Mouse (Mus musculus): ENCODE results near the gene Utp6. TPM values are rescaled to one million over a fixed set of nuclear protein-coding genes. Genes with fewer than 3 reads are reported as not detected.

Utp6 gene
- total RNA-seq, 2 experiments from 2014 or later: 25.5 to 30.4 TPM

- intact Hi-C loops (cut with DNase I): loop anchor here (5.0 kb wide), 2 partner anchors 256 to 276 kb away; no protein-coding TSS in a partner anchor
- DNase-seq: no peak
Measured at GRCm38 (mm10) chr11:79963212-79963974, 1.2 kb upstream of the Utp6 start.

- intact Hi-C loops (cut with DNase I): loop anchor here (5.0 kb wide), 2 partner anchors 256 to 276 kb away; no protein-coding TSS in a partner anchor
Measured at GRCm38 (mm10) chr11:79962877-79963183, 640 bp upstream of the Utp6 start.

DNA sequence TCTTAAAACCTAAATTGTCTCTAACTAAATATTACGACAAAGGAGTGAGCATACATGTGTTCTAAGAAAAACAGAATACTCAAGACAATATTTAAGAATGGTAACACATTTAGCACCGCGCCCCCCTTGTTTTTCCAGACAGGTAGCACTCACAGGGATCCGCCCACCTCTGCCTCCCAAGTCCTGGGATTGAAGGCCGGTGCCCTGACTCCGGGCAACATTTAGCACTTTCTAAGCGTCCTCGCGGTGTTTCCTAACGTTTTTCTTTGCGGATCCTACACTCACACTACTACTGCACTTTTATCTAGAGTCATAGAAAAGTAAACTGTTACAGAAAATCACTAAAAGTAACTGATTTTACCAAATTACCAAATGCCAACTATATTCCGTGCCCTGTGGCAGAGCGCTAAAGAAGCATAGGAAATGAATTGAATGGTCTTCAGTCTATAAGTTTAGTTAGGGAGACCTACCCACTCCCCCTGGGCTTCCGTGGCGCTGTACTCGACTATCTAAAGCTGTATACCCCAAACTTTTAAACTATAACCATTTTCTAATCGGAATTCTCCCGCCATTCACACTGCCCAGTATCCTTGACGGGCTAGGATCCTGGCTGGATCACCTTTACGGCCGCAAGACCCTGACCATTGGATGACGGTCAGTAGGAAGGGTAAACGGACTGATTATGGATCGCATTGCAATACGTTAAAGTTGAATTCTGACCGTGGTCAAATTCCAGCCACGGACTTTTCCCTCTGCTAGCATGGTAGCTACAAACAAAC lies 655 bp downstream of the Utp6 start:
- intact Hi-C loops (cut with DNase I): loop anchor here (5.0 kb wide), 2 partner anchors 254 to 274 kb away; no protein-coding TSS in a partner anchor

More at GRCm38 (mm10) chr11:79962877-79963183, 640 bp upstream of the Utp6 start:
- no peak for DNase-seq

DNA sequence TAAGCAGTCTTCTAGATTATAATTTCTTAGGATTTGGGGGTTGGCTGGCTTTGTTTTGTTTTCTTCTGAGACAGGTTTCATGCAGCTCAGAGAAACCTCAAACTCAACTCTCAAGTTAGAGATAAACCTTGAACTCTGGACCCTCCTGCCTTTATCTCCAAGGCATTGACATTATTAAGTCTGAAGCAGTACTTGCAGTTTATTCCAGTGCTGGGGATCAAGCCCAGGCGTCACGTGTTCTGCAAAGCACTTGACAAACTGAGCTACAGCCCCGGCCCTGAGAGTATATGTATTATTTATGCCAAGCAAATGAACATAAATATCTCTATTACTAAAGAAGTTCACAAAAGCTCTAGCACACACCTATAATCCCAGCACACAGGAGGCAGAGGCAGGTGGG lies 14.9 kb downstream of the Utp6 start:
- intact Hi-C loops (cut with DNase I): no loop called here
- no peak for DNase-seq

More for the DNA sequence above, 655 bp downstream of the Utp6 start:
- no peak for DNase-seq

- DNase-seq: no peak
Measured at GRCm38 (mm10) chr11:79943601-79944000, 18.6 kb downstream of the Utp6 start.

GRCm38 (mm10) chr11:79943136-79943535 lies 19.1 kb downstream of the Utp6 start:
- intact Hi-C loops (cut with DNase I): no loop called here
- DNase-seq: no peak

More at GRCm38 (mm10) chr11:79943601-79944000, 18.6 kb downstream of the Utp6 start:
- intact Hi-C loops (cut with DNase I): no loop called here

DNA sequence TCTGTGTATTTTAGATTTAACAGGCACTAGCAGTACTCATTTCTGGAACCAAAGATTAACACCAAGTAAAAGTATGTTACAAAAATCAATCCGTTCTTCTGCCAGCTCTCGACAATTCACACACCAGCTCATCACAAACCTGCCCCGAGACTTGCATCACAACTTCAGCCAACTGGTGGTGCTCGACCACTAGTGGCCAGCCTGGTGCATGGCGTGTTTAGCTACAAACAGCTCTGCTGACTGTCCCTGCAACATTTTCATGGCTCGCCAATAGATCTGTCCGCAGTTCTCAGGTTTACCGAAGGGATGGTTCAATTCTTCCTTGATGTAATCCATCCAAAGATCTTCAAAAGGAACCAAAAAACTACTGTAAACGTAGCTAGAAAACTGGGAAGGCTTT lies 26.4 kb downstream of the Utp6 start:
- DNase-seq: no peak
- intact Hi-C loops (cut with DNase I): no loop called here

DNA sequence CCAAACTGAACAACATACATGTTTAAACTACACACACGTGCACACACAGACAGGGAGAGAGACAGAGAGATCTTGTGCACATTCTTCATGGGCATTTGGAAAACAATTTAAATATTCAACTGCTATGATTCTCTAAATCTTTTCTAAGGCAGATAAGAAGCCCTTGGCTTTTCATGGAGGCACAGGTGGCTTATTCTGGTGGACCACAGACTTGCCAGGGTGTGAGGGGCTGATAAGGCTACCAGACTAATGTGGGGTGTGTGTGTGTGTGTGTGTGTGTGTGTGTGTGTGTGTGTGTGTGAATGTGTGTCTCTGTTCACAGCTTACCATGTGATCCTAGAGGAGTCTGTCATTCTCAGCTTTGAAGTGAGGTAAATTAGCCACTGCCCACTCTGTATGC lies 39.4 kb downstream of the Utp6 start:
- intact Hi-C loops (cut with DNase I): loop anchor here (5.0 kb wide), 2 partner anchors 130 to 295 kb away; no protein-coding TSS in a partner anchor
- DNase-seq: no peak

- intact Hi-C loops (cut with DNase I): loop anchor here (5.0 kb wide), 2 partner anchors 130 to 295 kb away; no protein-coding TSS in a partner anchor
- DNase-seq: no peak
Measured at GRCm38 (mm10) chr11:79922157-79922556, 40.0 kb downstream of the Utp6 start.

- no peak for DNase-seq
- intact Hi-C loops (cut with DNase I): loop anchor here (2.0 to 5.0 kb wide), 3 partner anchors 128 to 293 kb away; no protein-coding TSS in a partner anchor
Measured at GRCm38 (mm10) chr11:79920505-79921025, 41.6 kb downstream of the Utp6 start.

DNA sequence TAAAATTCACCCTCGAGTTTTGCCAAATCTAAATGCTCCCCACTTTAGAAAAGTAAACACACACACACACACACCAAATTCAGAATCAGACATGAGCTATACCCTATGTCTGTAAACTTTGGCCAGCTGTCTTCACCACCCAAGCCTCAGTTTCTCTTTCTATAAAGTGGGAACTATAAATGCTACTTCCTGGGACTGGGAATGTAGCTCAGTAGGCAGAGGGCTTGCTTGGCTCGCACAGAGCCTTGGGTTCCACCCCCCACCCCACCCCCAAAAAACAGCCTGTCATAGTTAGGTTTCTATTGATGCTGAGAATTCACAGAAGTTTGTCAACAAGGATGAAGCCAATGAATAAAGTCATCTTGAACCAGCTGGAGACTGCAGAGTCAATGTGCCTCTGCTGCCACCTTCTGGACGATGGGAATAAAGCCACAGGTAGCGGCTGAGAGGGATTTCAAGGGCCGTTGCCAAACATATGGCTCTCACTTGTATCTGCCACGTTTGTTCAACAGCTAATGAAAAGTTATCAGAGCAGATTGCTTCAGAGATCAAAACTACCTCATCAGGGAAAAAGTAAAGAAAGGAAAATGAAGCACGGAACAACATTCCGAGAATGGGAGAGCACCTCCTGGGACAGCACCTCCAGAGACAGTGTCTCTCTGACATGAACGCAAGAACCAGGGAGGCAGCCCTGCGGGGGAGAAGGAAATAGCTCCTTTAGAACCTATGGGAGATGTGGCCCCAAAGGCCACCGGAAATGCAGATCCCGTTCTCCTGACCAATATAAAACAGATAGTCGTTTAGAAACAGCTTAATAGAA lies 42.3 kb downstream of the Utp6 start:
- intact Hi-C loops (cut with DNase I): loop anchor here (2.0 to 5.0 kb wide), 3 partner anchors 128 to 293 kb away; no protein-coding TSS in a partner anchor
- peak; percentile 68 to 75 for DNase-seq

GRCm38 (mm10) chr11:79915696-79916349 lies 46.4 kb downstream of the Utp6 start:
- intact Hi-C loops (cut with DNase I): no loop called here
- no peak for DNase-seq

- intact Hi-C loops (cut with DNase I): no loop called here
- peak; percentile 36 to 38 for DNase-seq
Measured at GRCm38 (mm10) chr11:79908600-79909483, 53.3 kb downstream of the Utp6 start.

- intact Hi-C loops (cut with DNase I): no loop called here
- no peak for DNase-seq
Measured at GRCm38 (mm10) chr11:79906920-79907319, 55.3 kb downstream of the Utp6 start.

DNA sequence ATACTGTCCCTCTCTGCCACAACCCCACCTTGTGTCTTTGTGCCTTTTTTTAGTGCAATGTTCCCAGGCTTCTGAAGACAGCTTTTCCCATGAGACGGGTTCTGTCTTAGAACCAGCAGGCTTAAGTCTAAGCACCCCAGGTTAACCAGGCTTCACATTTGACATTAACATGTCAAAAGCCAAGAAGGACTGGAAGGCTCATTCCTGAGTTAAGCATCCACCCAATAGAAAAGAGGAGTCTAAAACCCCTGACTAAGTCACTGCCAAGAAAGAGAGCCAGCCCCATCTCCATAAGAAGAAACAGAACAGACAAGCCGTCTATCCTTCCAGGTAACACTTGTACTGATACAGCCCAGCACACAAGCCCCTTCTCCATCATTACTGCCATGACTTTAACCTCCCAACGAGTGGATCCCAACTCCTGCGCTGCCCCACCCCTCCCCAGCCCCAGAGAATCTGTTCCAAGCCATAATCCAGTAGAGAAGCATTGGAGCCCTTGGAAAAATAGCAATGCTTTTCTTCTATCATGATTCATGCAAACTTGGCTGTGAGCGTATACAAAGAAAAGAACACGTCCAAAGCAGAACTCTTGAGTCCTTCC lies 59.2 kb downstream of the Utp6 start:
- intact Hi-C loops (cut with DNase I): no loop called here
- no peak for DNase-seq

DNA sequence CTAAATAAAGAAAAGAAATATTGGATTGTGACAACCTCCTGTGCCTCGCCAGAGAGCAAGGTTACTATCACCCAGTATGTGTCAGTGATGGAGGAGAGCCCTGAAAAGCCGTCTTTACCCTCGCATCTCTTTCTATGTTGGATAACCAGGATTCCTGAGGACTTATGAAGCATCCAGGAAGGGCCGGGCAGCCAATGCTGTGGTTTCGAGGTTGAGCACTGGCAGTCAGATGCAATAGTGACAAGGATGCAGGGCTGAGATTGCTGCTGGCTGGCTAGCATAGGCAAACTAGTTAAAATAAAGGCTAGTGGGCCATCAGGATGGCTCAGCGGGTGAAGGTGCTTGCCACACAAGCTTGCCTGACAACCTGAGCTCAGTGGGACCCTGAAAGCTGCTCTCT lies 61.0 kb downstream of the Utp6 start:
- intact Hi-C loops (cut with DNase I): no loop called here
- no peak for DNase-seq

DNA sequence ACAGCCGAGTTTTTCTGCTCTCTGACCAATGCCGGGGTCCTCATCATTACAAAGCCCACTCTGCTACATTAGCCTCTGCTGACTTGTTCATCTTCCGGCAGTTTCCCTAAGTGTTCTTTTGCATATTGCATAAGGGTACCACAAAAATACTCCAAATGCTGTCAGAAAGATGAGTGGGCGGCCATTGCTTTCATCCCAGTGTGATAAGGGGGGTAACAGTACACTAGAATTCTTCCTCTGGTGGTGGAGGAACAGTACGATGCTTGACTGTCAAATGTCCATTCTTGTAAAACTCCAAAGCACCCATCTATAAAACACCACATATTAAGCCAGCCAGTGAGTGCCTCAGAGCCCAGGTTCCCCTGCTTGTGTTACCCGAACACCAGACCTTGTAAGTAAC lies 69.9 kb downstream of the Utp6 start:
- no peak for DNase-seq
- intact Hi-C loops (cut with DNase I): no loop called here

DNA sequence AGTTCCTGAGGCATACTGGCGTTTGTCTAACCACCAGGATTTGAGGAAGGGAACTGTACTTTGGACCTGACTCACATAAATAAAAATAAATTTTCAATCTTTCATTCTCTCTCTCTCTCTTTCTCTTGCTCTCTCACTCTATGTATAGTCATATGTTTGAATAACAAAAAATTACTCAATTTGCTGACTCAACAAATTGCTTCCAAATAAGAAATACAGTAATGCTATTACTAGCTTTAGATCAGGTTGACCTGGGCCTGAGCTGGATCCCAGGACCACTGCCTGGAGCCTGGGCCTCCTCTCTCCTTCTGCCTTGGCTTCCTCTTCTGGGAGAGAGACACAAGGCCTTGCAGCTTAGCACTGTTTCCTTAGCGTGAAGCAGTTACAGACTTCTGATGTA lies 71.4 kb downstream of the Utp6 start:
- intact Hi-C loops (cut with DNase I): no loop called here
- no peak for DNase-seq

Data from gastrocnemius, postnatal 36 days (tissue).